Mouse (Mus musculus): ENCODE results near the gene Ucp2.

DNA sequence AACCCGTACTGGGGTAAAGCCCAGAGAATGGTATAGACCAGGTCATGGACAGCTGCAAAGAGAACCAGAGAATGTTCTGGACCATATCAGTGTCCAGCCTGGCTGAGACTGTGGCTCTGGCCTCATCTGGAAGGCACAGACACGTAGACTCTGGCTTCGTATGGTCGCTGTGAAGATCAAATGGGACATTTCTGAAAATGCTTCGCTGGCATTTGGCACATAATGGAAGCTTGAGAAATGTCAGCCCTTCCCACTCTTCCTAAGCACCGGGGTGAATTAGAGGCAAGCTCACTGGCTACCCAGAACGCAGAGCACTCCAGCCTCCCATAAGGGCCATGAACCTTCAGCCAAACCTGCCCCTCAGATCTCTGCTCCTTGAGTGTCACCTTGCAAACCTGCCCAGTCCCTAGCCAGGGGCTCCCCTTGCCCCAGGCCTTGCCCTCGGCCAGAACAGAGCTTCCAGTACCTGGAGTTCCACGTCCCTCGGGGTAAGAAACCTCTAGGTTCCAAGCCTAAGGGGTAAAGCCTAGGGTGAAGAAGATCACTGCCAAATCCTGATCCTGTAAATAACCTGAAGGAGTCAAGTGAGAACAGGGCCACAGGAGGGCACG is 22.2 kb upstream of the Ucp2 start:
- no peak for TF ChIP-seq GATA1 (IDR thresholded peaks at IDR 0.05; ENCODE audit: low read length)
- no peak for TF ChIP-seq TAL1 (IDR thresholded peaks at IDR 0.05; ENCODE audit: low read length)

Data from erythroblast, embryonic 14.5 days (primary cell).